Mouse (Mus musculus): ENCODE measurements around the gene Dnajb4. TPM values are rescaled to one million over a fixed set of nuclear protein-coding genes. Genes with fewer than 3 reads are reported as not detected.
A peak's percentile ranks its signal among the peaks of the same experiment; 100 is the strongest.

Dnajb4 gene
- polyA plus RNA-seq, 1 experiment from 2014 or later: 41.4 TPM

DNA sequence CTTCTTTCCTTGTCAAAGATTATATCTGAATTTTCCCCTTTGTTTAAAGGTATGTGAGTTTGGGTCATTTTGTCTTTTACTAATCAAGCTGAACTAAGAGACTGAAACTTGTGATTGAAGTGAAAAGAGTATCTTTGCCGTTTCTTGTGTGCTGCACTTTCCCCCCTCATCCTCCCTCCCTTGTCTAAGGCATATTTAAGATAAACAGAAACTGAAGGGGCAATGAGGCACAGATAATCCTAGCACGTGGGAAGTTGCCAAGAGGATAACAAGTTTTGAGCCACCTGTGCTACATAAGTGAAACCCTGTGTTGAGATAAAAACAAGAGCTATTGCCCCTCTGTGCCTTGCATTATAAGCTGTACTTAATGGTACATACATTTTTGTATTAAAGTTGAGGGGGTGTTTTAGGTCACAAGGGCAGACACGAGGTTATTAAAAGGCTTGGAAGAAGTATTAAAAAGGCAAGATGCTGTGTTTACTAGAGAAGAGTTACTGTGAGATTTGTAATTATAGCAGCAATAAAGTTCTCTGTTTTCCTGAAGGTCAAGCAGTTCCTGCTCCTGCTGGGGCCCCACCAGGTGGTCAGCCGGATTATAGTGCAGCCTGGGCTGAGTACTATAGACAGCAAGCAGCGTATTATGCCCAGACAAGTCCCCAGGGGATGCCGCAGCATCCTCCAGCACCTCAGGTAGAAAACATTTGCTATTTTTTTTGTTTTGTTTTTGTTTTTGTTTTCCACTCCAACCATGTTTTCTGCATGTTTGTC lies 21.4 kb upstream of the Dnajb4 start:
- Histone ChIP-seq H3K9ac (no peak overlapping the region), H3K27me3 (no peaks in the 10 kb centered on the region), H3K4me1 (no peaks in the 10 kb centered on the region), H3K4me2 (no peak overlapping the region), H3K36me3 (peaks cover 70% of the 10 kb centered on the region), H3K4me3 (no peak overlapping the region), H3K27ac (no peak overlapping the region), H3K9me3 (no peaks in the 10 kb centered on the region)
- WGBS: 57% methylated on average over 6 of the region's 6 CpGs
- no peak for ATAC-seq (ENCODE audit: borderline replicate concordance, extremely low read depth, low FRiP score, low TSS enrichment)

GRCm38 (mm10) chr3:152229271-152229670 lies 19.2 kb upstream of the Dnajb4 start:
- H3K36me3 ChIP-seq: peaks cover 80% of the 10 kb centered on the region
- no peaks in the 10 kb centered on the region for H3K27me3 ChIP-seq
- H3K9me3 ChIP-seq: no peaks in the 10 kb centered on the region
- no peak overlapping the region for H3K4me2 ChIP-seq
- H3K4me1 ChIP-seq: no peaks in the 10 kb centered on the region
- H3K4me3 ChIP-seq: no peak overlapping the region
- 69% methylated on average over 5 of the region's 5 CpGs for WGBS
- ATAC-seq (ENCODE audit: borderline replicate concordance, extremely low read depth, low FRiP score, low TSS enrichment): no peak
- no peak overlapping the region for H3K27ac ChIP-seq
- no peak overlapping the region for H3K9ac ChIP-seq

DNA sequence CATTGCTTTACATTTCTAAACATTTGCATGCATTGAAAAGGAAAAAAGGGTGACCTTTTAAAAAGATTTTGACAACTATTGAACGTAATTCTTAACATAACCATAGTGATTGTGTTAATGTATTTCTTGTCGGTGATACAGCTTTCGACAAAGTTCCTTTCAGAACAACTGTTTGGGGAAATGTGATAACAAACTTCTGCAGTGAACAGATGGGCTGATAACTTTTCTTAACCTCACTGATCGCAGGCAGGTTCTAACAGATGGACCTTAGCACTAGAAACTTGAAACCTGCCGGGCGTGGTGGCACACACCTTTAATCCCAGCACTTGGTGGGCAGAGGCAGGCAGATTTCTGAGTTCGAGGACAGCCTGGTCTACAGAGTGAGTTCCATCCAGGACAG lies 18.7 kb upstream of the Dnajb4 start:
- peaks cover 81% of the 10 kb centered on the region for H3K36me3 ChIP-seq
- ATAC-seq (ENCODE audit: borderline replicate concordance, extremely low read depth, low FRiP score, low TSS enrichment): no peak
- 87% methylated on average over 7 of the region's 7 CpGs for WGBS

GRCm38 (mm10) chr3:152225906-152226305 lies 15.8 kb upstream of the Dnajb4 start:
- 88% methylated on average over 7 of the region's 7 CpGs for WGBS
- ATAC-seq (ENCODE audit: borderline replicate concordance, extremely low read depth, low FRiP score, low TSS enrichment): no peak

More for the DNA sequence above, 18.7 kb upstream of the Dnajb4 start:
- Histone ChIP-seq H3K9ac (no peak overlapping the region), H3K4me2 (no peak overlapping the region), H3K9me3 (no peaks in the 10 kb centered on the region), H3K4me1 (no peaks in the 10 kb centered on the region), H3K27ac (no peak overlapping the region), H3K4me3 (no peak overlapping the region), H3K27me3 (no peaks in the 10 kb centered on the region)

DNA sequence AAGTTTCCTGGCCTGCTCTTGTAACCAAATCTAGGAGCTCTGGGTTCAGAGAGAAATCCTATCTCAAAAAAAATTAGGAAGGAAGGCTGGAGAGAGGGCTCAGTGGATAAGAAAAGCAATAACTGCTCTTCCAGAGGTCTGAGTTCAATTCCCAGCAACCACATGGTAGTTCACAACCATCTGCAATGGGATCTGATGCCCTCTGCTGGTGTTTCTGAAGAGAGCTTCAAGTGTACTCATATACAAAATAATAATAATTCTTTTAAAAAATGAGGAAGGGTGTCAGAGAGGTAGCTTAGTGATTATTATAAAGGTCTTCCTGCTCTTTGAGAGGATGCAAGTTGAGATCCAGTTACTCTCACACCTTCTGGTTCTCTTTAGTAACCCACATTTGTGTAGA lies 14.8 kb upstream of the Dnajb4 start:
- no peak overlapping the region for H3K27ac ChIP-seq
- no peaks in the 10 kb centered on the region for H3K27me3 ChIP-seq
- H3K9me3 ChIP-seq: no peaks in the 10 kb centered on the region
- H3K4me2 ChIP-seq: no peak overlapping the region
- H3K4me1 ChIP-seq: no peaks in the 10 kb centered on the region
- no peak overlapping the region for H3K9ac ChIP-seq
- peaks cover 90% of the 10 kb centered on the region for H3K36me3 ChIP-seq
- no peak overlapping the region for H3K4me3 ChIP-seq
- no peak for ATAC-seq (ENCODE audit: borderline replicate concordance, extremely low read depth, low FRiP score, low TSS enrichment)

More at GRCm38 (mm10) chr3:152225906-152226305, 15.8 kb upstream of the Dnajb4 start:
- H3K4me1 ChIP-seq: no peaks in the 10 kb centered on the region
- no peaks in the 10 kb centered on the region for H3K9me3 ChIP-seq
- H3K27me3 ChIP-seq: no peaks in the 10 kb centered on the region
- no peak overlapping the region for H3K9ac ChIP-seq
- H3K27ac ChIP-seq: no peak overlapping the region
- H3K4me3 ChIP-seq: no peak overlapping the region
- H3K36me3 ChIP-seq: peaks cover 87% of the 10 kb centered on the region
- H3K4me2 ChIP-seq: no peak overlapping the region

DNA sequence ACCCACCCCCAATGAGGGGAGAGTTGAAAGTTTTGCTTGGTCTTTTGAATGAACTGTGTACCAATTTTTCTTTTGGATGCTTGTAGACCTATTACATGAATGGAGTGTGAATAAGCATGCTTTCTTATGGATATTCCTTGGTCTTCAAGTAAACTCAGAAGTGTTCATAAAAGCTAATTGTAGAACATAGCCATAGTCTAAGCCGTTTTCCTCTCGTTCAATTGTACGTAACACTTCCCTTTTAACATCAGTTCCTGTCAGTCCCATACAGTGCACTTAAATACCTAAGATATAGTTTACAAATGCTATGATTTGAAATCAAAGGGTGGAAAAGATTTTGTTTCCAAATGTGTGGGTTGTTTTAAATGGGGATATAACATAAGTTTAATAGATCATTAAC lies 3.3 kb upstream of the Dnajb4 start:
- H3K9ac ChIP-seq: no peak overlapping the region
- 23% methylated on average over 3 of the region's 3 CpGs for WGBS
- H3K4me3 ChIP-seq: peak overlapping the region; percentile 98
- no peak overlapping the region for H3K27ac ChIP-seq
- H3K4me2 ChIP-seq: peak overlapping the region; percentile 80
- peaks cover 23% of the 10 kb centered on the region for H3K4me1 ChIP-seq
- no peaks in the 10 kb centered on the region for H3K27me3 ChIP-seq
- H3K36me3 ChIP-seq: peaks cover 22% of the 10 kb centered on the region
- ATAC-seq (ENCODE audit: borderline replicate concordance, extremely low read depth, low FRiP score, low TSS enrichment): no peak
- no peaks in the 10 kb centered on the region for H3K9me3 ChIP-seq

- peak overlapping the region; percentile 98 for H3K4me3 ChIP-seq
- no peaks in the 10 kb centered on the region for H3K27me3 ChIP-seq
- H3K9ac ChIP-seq: peak overlapping the region; percentile 100
- peak overlapping the region; percentile 80 for H3K4me2 ChIP-seq
- H3K4me1 ChIP-seq: peaks cover 25% of the 10 kb centered on the region
- no peak for ATAC-seq (ENCODE audit: borderline replicate concordance, extremely low read depth, low FRiP score, low TSS enrichment)
- peaks cover 5% of the 10 kb centered on the region for H3K36me3 ChIP-seq
- 2% methylated on average over 7 of the region's 7 CpGs for WGBS
- H3K27ac ChIP-seq: no peak overlapping the region
- H3K9me3 ChIP-seq: no peaks in the 10 kb centered on the region
Measured at GRCm38 (mm10) chr3:152211731-152212279, 1.7 kb upstream of the Dnajb4 start.

DNA sequence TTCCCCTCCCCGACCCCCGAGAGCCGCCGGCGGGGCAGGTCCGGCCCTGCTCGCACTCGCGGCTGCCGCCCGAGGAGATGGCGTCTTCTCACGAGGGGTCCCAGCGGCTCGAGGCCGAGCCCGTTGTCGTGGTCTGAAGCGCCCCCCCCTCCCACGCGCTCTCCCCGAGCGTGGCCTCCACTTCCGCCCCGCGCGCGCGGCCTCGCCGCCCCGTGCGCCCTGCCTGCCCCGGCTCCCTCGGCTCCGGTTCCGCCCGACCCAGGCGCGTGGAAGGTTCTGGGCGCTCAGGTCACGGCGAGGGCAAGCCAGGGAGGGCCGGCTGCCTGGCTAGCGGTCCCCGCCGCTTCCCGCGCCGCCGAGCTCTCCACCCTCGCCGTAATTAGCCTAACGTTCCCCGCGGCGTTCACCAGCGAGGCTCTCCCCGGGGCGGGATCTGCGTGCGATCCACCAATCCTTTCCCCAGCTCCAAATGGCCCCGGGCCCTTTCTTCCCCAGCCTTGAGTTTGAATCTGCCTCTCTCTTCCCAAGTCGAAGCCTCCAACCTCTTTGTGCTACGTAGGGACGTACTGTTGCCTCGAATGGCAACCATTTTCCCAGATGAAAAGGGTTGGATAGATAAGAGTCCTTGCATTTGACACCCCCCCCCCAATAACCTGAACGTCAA lies 758 bp upstream of the Dnajb4 start:
- H3K4me3 ChIP-seq: peak overlapping the region; percentile 98
- H3K4me2 ChIP-seq: peak overlapping the region; percentile 80
- no peaks in the 10 kb centered on the region for H3K27me3 ChIP-seq
- H3K36me3 ChIP-seq: no peaks in the 10 kb centered on the region
- H3K9ac ChIP-seq: peak overlapping the region; percentile 100
- ATAC-seq (ENCODE audit: borderline replicate concordance, extremely low read depth, low FRiP score, low TSS enrichment): peak; percentile 66
- no peaks in the 10 kb centered on the region for H3K9me3 ChIP-seq
- peak overlapping the region; percentile 95 for H3K27ac ChIP-seq
- peaks cover 25% of the 10 kb centered on the region for H3K4me1 ChIP-seq
- under 1% methylated on average over 68 of the region's 68 CpGs for WGBS

- H3K4me2 ChIP-seq: peak overlapping the region; percentile 58
- peak overlapping the region; percentile 98 for H3K4me3 ChIP-seq
- H3K27me3 ChIP-seq: no peaks in the 10 kb centered on the region
- peaks cover 25% of the 10 kb centered on the region for H3K4me1 ChIP-seq
- WGBS: under 1% methylated on average over 25 of the region's 25 CpGs
- H3K9ac ChIP-seq: peak overlapping the region; percentile 100
- peak; percentile 32 for ATAC-seq (ENCODE audit: borderline replicate concordance, extremely low read depth, low FRiP score, low TSS enrichment)
- no peaks in the 10 kb centered on the region for H3K36me3 ChIP-seq
- peak overlapping the region; percentile 98 for H3K27ac ChIP-seq
- H3K9me3 ChIP-seq: no peaks in the 10 kb centered on the region
Measured at GRCm38 (mm10) chr3:152209177-152209966, 730 bp downstream of the Dnajb4 start.

DNA sequence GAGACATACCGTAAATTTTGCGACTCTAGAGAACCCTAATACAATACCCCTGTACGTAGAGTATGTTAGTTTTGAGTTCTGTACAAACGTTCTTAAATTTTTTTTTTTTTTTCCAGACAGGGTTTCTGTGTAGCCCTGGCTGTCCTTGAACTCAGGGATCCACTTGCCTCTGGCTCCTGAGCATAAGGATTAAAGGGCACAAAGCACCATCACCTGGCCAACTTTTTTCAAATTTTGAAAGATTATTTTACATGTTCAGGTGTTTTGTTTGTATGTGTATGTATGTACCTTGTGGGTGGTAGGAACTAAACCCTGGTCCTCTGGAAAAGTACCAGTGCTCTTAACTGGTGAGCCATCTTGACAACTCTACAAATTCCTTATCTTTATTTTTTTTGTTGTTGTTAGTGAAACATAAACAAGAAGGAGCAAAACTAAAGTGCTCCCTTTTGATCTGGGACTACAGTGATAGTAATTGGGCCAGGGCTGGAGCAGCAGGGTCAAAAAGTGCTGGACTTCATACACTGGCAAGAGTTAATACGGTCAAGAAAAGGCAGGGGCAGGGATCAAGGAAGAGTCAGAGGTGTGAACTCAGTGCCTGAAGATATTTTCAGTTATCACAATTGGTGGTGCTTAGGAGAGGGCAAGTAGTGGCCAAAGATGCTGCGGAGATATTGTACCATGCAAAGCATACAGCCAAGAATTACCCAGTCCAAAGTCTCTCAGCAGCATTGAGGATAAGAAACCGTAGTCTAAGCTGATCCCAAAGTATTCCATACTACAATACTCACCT lies 1.8 kb downstream of the Dnajb4 start:
- no peak overlapping the region for H3K9ac ChIP-seq
- no peaks in the 10 kb centered on the region for H3K36me3 ChIP-seq
- peaks cover 23% of the 10 kb centered on the region for H3K4me1 ChIP-seq
- no peaks in the 10 kb centered on the region for H3K9me3 ChIP-seq
- H3K27ac ChIP-seq: no peak overlapping the region
- H3K4me2 ChIP-seq: peak overlapping the region; percentile 58
- no peaks in the 10 kb centered on the region for H3K27me3 ChIP-seq
- H3K4me3 ChIP-seq: no peak overlapping the region
- ATAC-seq (ENCODE audit: borderline replicate concordance, extremely low read depth, low FRiP score, low TSS enrichment): no peak
- WGBS: 84% methylated on average over 7 of the region's 7 CpGs

GRCm38 (mm10) chr3:152207156-152207555 lies 2.9 kb downstream of the Dnajb4 start:
- Histone ChIP-seq H3K9me3 (no peaks in the 10 kb centered on the region), H3K4me2 (no peak overlapping the region), H3K4me1 (peaks cover 12% of the 10 kb centered on the region), H3K27ac (no peak overlapping the region), H3K27me3 (no peaks in the 10 kb centered on the region), H3K9ac (no peak overlapping the region), H3K4me3 (no peak overlapping the region), H3K36me3 (no peaks in the 10 kb centered on the region)
- no peak for ATAC-seq (ENCODE audit: borderline replicate concordance, extremely low read depth, low FRiP score, low TSS enrichment)
- 89% methylated on average over 4 of the region's 4 CpGs for WGBS
